Mouse (Mus musculus) myocyte (in vitro differentiated cells): ENCODE measurements around the gene 4930452B06Rik.

Experiments
- MAX ChIP-seq: IDR thresholded peaks from one replicate; pipeline ENCODE4 v1.6.1; 2011; ENCODE audit warnings: low read depth, mild to moderate bottlenecking, control low read depth
- MYOD1 ChIP-seq, 3 experiments: IDR thresholded peaks; one replicate each; pipeline ENCODE4 v1.6.1; 2011; ENCODE audit warnings: control low read depth in 2 of 3, low read depth in 2 of 3, mild to moderate bottlenecking in 2 of 3, moderate library complexity in 1 of 3; ENCODE audit not compliant: insufficient read length in 2 of 3, control insufficient read depth in 1 of 3
- POLR2A ChIP-seq: IDR thresholded peaks from one replicate; pipeline ENCODE4 v1.6.1; 2011; ENCODE audit warnings: low read depth, mild to moderate bottlenecking, control low read depth, moderate library complexity; ENCODE audit not compliant: insufficient read length

GRCm38 (mm10) chr14:8621164-8621563, 44.9 kb downstream of the 4930452B06Rik start:
- TF ChIP-seq POLR2A (no peak), MAX (no peak), MYOD1 (IDR thresholded peaks at IDR 0.05; ENCODE audit: control insufficient read depth in 1 of 3, insufficient read length in 2 of 3, low read depth in 2 of 3) (no peak)
